Mouse (Mus musculus) liver, adult 2 months (tissue): ENCODE data around the gene Napsa.

ENCODE experiments used
- CTCF ChIP-seq: fragments of 200-500 bp; IDR thresholded peaks from 2 replicates; pipeline ENCODE4 v1.5.1; 2011; ENCODE audit warnings: low read depth, low read length, control low read depth
- POLR2A ChIP-seq: fragments of 200-500 bp; IDR thresholded peaks from 2 replicates; pipeline ENCODE4 v1.6.1; 2011; ENCODE audit warnings: low read length, control low read depth; ENCODE audit not compliant: insufficient read depth; ENCODE audit errors: extremely low read depth

DNA sequence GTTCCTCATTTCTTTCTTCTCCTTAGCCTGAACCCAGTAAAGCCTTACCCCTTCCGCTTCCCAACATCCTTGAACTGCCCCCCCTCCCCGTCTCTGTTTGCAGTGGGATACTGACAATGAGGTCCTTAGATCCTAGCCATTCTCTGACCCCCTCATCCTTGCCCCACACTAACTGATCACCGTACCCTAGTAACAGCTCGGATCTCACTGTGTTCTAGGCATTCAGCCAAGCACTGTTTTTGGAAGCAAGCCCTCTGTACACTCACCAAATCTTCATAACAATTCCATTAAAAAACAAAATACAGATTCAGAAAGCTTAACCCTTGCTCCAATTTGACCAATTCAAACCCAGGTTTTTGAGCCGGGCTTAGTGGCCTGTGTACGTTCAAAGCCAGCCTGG, 22.1 kb downstream of the Napsa start:
- no peak for TF ChIP-seq CTCF
- TF ChIP-seq POLR2A = no peak
